Mouse (Mus musculus) embryonic facial prominence, embryonic 14.5 days (tissue): ENCODE data around the gene Myh6. TPM values are rescaled to one million over a fixed set of nuclear protein-coding genes. Genes with fewer than 3 reads are reported as not detected.
A peak's percentile ranks its signal among the peaks of the same experiment; 100 is the strongest.

Experiments used
- microRNA counts: library from miRNA; unstranded; fragments of <30 nt; microRNA quantifications from one replicate; lab custom pipeline; 2017
- microRNA-seq: library from miRNA; unstranded; fragments of <30 nt; microRNA quantifications from one replicate; pipeline ENCODE4, GENCODE M21; 2016; ENCODE audit warnings: borderline number of aligned reads
- polyA plus RNA-seq: library from polyadenylated mRNA; unstranded; fragments of >200 nt; fragmentation: Nextera tagmentation; extraction: Ambion mirVana; gene quantifications from 2 replicates; pipeline ENCODE4 v1.2.1, GENCODE M21; 2014

The Myh6 gene
- polyA plus RNA-seq, 1 experiment from 2014 or later: 10.3 TPM

MicroRNAs within 50 kb of the gene (microRNA counts, 519-probe panel; counts per million panel counts)
- microRNA mmu-miR-208a (lab: Ali Mortazavi, UCI) (1,676 counts per million, percentile 9 among the panel's probes with 10 or more counts), microRNA mmu-miR-208b (lab: Ali Mortazavi, UCI) (2,106 counts per million, percentile 23 among the panel's probes with 10 or more counts)

Small RNA genes lying within 50 kb of the gene (microRNA-seq; reads per million reads assigned to microRNA genes)
- 5.5 reads per million, percentile 22 among the genes with 10 or more reads in this experiment for gene Mir208a
- 265 reads per million, percentile 63 among the genes with 10 or more reads in this experiment for gene Mir208b

Other genes with a start within 250 kb of the Myh6 start
- 6.9 and 7.4 TPM in 2 replicates for gene Slc7a8, start 185.0 kb downstream of the Myh6 start, polyA plus RNA-seq
- gene Rnf212b, start 152.8 kb downstream of the Myh6 start, polyA plus RNA-seq: not detected in 2 replicates
- gene Homez, start 96.0 kb downstream of the Myh6 start, polyA plus RNA-seq: 9.1 and 11.5 TPM in 2 replicates
- 2.1 and 2.4 TPM in 2 replicates for gene Ppp1r3e, start 89.4 kb downstream of the Myh6 start, polyA plus RNA-seq
- gene Bcl2l2, start 83.5 kb downstream of the Myh6 start, polyA plus RNA-seq: 4.5 and 4.8 TPM in 2 replicates
- not detected in 2 replicates for gene Gm20521, start 83.5 kb downstream of the Myh6 start, polyA plus RNA-seq
- gene Pabpn1, start 74.4 kb downstream of the Myh6 start, polyA plus RNA-seq: 110 and 118 TPM in 2 replicates
- 42.4 and 56.0 TPM in 2 replicates for gene Slc22a17, start 53.8 kb downstream of the Myh6 start, polyA plus RNA-seq
- 52.2 and 59.1 TPM in 2 replicates for gene Efs, start 40.8 kb downstream of the Myh6 start, polyA plus RNA-seq
- 0.49 and 0.59 TPM in 2 replicates for gene Il25, start 34.2 kb downstream of the Myh6 start, polyA plus RNA-seq
- gene Cmtm5, start 30.7 kb downstream of the Myh6 start, polyA plus RNA-seq: 13.7 and 14.8 TPM in 2 replicates
- not detected in 2 replicates for gene Gm17428, start 10.0 kb upstream of the Myh6 start, polyA plus RNA-seq
- 92.5 and 103 TPM in 2 replicates for gene Myh7, start 27.7 kb upstream of the Myh6 start, polyA plus RNA-seq
- gene Ngdn, start 48.5 kb upstream of the Myh6 start, polyA plus RNA-seq: 70.1 and 71.6 TPM in 2 replicates
- gene Zfhx2, start 125.4 kb upstream of the Myh6 start, polyA plus RNA-seq: 3.4 and 3.7 TPM in 2 replicates
- 16.7 and 22.6 TPM in 2 replicates for gene Thtpa, start 127.9 kb upstream of the Myh6 start, polyA plus RNA-seq
- gene Ap1g2, start 139.7 kb upstream of the Myh6 start, polyA plus RNA-seq: 15.3 and 17.6 TPM in 2 replicates
- gene Jph4, start 150.0 kb upstream of the Myh6 start, polyA plus RNA-seq: 3.0 and 3.8 TPM in 2 replicates